Mouse (Mus musculus): ENCODE data around the gene Rbms1. TPM values are rescaled to one million over a fixed set of nuclear protein-coding genes. Genes with fewer than 3 reads are reported as not detected.

Gene Rbms1
- polyA plus RNA-seq, 1 experiment from 2014 or later: 55.6 TPM

- no peaks in the 10 kb centered on the region for H3K9me3 ChIP-seq (ENCODE audit: control insufficient read depth, low read length)
- no peak overlapping the region for H3K27ac ChIP-seq (ENCODE audit: low read depth, low read length)
- H3K4me1 ChIP-seq (ENCODE audit: control insufficient read depth, insufficient read depth, low read length): no peaks in the 10 kb centered on the region
- H3K27me3 ChIP-seq (ENCODE audit: control insufficient read depth, insufficient read depth, low read length): no peaks in the 10 kb centered on the region
- H3K4me3 ChIP-seq (ENCODE audit: low read depth, low read length): no peak overlapping the region
- no peaks in the 10 kb centered on the region for H3K36me3 ChIP-seq (ENCODE audit: control insufficient read depth, insufficient read depth, low read length)
- ATAC-seq (ENCODE audit: low read depth): no peak
- H3K9ac ChIP-seq (replicated peaks; ENCODE audit: low read depth, low read length): no peak overlapping the region
- no peak overlapping the region for H3K4me2 ChIP-seq (ENCODE audit: low read depth, low read length)
- 50% methylated on average over 3 of the region's 3 CpGs for WGBS
Measured at GRCm38 (mm10) chr2:60948241-60948640, 14.8 kb downstream of the Rbms1 start.

GRCm38 (mm10) chr2:60947817-60948216, 15.2 kb downstream of the Rbms1 start:
- Histone ChIP-seq H3K27ac (ENCODE audit: low read depth, low read length) (no peak overlapping the region), H3K4me1 (ENCODE audit: control insufficient read depth, insufficient read depth, low read length) (no peaks in the 10 kb centered on the region), H3K9me3 (ENCODE audit: control insufficient read depth, low read length) (no peaks in the 10 kb centered on the region), H3K36me3 (ENCODE audit: control insufficient read depth, insufficient read depth, low read length) (no peaks in the 10 kb centered on the region), H3K9ac (replicated peaks; ENCODE audit: low read depth, low read length) (no peak overlapping the region), H3K4me2 (ENCODE audit: low read depth, low read length) (no peak overlapping the region), H3K27me3 (ENCODE audit: control insufficient read depth, insufficient read depth, low read length) (no peaks in the 10 kb centered on the region), H3K4me3 (ENCODE audit: low read depth, low read length) (no peak overlapping the region)
- 91% methylated on average over 4 of the region's 4 CpGs for WGBS
- ATAC-seq (ENCODE audit: low read depth): no peak

- H3K4me3 ChIP-seq (ENCODE audit: low read depth, low read length): no peak overlapping the region
- no peak overlapping the region for H3K9ac ChIP-seq (replicated peaks; ENCODE audit: low read depth, low read length)
- no peaks in the 10 kb centered on the region for H3K36me3 ChIP-seq (ENCODE audit: control insufficient read depth, insufficient read depth, low read length)
- 0 out of 2 replicates have a peak, but pooled peaks have one; percentile 45 for ATAC-seq (ENCODE audit: low read depth)
- H3K4me1 ChIP-seq (ENCODE audit: control insufficient read depth, insufficient read depth, low read length): no peaks in the 10 kb centered on the region
- no peak overlapping the region for H3K27ac ChIP-seq (ENCODE audit: low read depth, low read length)
- H3K9me3 ChIP-seq (ENCODE audit: control insufficient read depth, low read length): no peaks in the 10 kb centered on the region
- 52% methylated on average over 8 of the region's 8 CpGs for WGBS
- H3K27me3 ChIP-seq (ENCODE audit: control insufficient read depth, insufficient read depth, low read length): no peaks in the 10 kb centered on the region
- H3K4me2 ChIP-seq (ENCODE audit: low read depth, low read length): no peak overlapping the region; the same call in 1 of the 2 replicates
Measured at GRCm38 (mm10) chr2:60940454-60940961, 22.5 kb downstream of the Rbms1 start.

GRCm38 (mm10) chr2:60939957-60940356, 23.0 kb downstream of the Rbms1 start:
- ATAC-seq (ENCODE audit: low read depth): no peak
- Histone ChIP-seq H3K4me3 (ENCODE audit: low read depth, low read length) (no peak overlapping the region), H3K9me3 (ENCODE audit: control insufficient read depth, low read length) (no peaks in the 10 kb centered on the region), H3K27ac (ENCODE audit: low read depth, low read length) (no peak overlapping the region), H3K4me2 (ENCODE audit: low read depth, low read length) (no peak overlapping the region), H3K9ac (replicated peaks; ENCODE audit: low read depth, low read length) (no peak overlapping the region), H3K4me1 (ENCODE audit: control insufficient read depth, insufficient read depth, low read length) (no peaks in the 10 kb centered on the region), H3K36me3 (ENCODE audit: control insufficient read depth, insufficient read depth, low read length) (no peaks in the 10 kb centered on the region), H3K27me3 (ENCODE audit: control insufficient read depth, insufficient read depth, low read length) (no peaks in the 10 kb centered on the region)
- WGBS: 69% methylated on average over 2 of the region's 2 CpGs

- no peaks in the 10 kb centered on the region for H3K9me3 ChIP-seq (ENCODE audit: control insufficient read depth, low read length)
- H3K9ac ChIP-seq (replicated peaks; ENCODE audit: low read depth, low read length): no peak overlapping the region
- WGBS: 77% methylated on average over 14 of the region's 14 CpGs
- no peak overlapping the region for H3K4me3 ChIP-seq (ENCODE audit: low read depth, low read length)
- H3K4me1 ChIP-seq (ENCODE audit: control insufficient read depth, insufficient read depth, low read length): no peaks in the 10 kb centered on the region
- no peaks in the 10 kb centered on the region for H3K36me3 ChIP-seq (ENCODE audit: control insufficient read depth, insufficient read depth, low read length)
- no peaks in the 10 kb centered on the region for H3K27me3 ChIP-seq (ENCODE audit: control insufficient read depth, insufficient read depth, low read length)
- no peak overlapping the region for H3K27ac ChIP-seq (ENCODE audit: low read depth, low read length)
- H3K4me2 ChIP-seq (ENCODE audit: low read depth, low read length): no peak overlapping the region
- peak; percentile 38; the same call in 1 of the 2 replicates for ATAC-seq (ENCODE audit: low read depth)
Measured at GRCm38 (mm10) chr2:60936910-60937309, 26.1 kb downstream of the Rbms1 start.

- Histone ChIP-seq H3K4me2 (ENCODE audit: low read depth, low read length) (no peak overlapping the region), H3K9me3 (ENCODE audit: control insufficient read depth, low read length) (no peaks in the 10 kb centered on the region), H3K27ac (ENCODE audit: low read depth, low read length) (no peak overlapping the region), H3K27me3 (ENCODE audit: control insufficient read depth, insufficient read depth, low read length) (no peaks in the 10 kb centered on the region), H3K4me3 (ENCODE audit: low read depth, low read length) (no peak overlapping the region), H3K4me1 (ENCODE audit: control insufficient read depth, insufficient read depth, low read length) (no peaks in the 10 kb centered on the region), H3K36me3 (ENCODE audit: control insufficient read depth, insufficient read depth, low read length) (no peaks in the 10 kb centered on the region), H3K9ac (replicated peaks; ENCODE audit: low read depth, low read length) (no peak overlapping the region)
- ATAC-seq (ENCODE audit: low read depth): no peak
- 90% methylated on average over 5 of the region's 5 CpGs for WGBS
Measured at GRCm38 (mm10) chr2:60928948-60929347, 34.0 kb downstream of the Rbms1 start.

- Histone ChIP-seq H3K9me3 (ENCODE audit: control insufficient read depth, low read length) (no peaks in the 10 kb centered on the region), H3K27ac (ENCODE audit: low read depth, low read length) (no peak overlapping the region), H3K4me2 (ENCODE audit: low read depth, low read length) (no peak overlapping the region), H3K27me3 (ENCODE audit: control insufficient read depth, insufficient read depth, low read length) (no peaks in the 10 kb centered on the region), H3K9ac (replicated peaks; ENCODE audit: low read depth, low read length) (no peak overlapping the region), H3K36me3 (ENCODE audit: control insufficient read depth, insufficient read depth, low read length) (no peaks in the 10 kb centered on the region), H3K4me1 (ENCODE audit: control insufficient read depth, insufficient read depth, low read length) (no peaks in the 10 kb centered on the region), H3K4me3 (ENCODE audit: low read depth, low read length) (no peak overlapping the region)
- 87% methylated on average over 8 of the region's 8 CpGs for WGBS
- no peak for ATAC-seq (ENCODE audit: low read depth)
Measured at GRCm38 (mm10) chr2:60927906-60928775, 34.9 kb downstream of the Rbms1 start.

GRCm38 (mm10) chr2:60925063-60925462, 37.9 kb downstream of the Rbms1 start:
- no peaks in the 10 kb centered on the region for H3K4me1 ChIP-seq (ENCODE audit: control insufficient read depth, insufficient read depth, low read length)
- H3K9ac ChIP-seq (replicated peaks; ENCODE audit: low read depth, low read length): no peak overlapping the region
- no peak overlapping the region for H3K27ac ChIP-seq (ENCODE audit: low read depth, low read length)
- no peak overlapping the region for H3K4me3 ChIP-seq (ENCODE audit: low read depth, low read length)
- no peaks in the 10 kb centered on the region for H3K27me3 ChIP-seq (ENCODE audit: control insufficient read depth, insufficient read depth, low read length)
- H3K36me3 ChIP-seq (ENCODE audit: control insufficient read depth, insufficient read depth, low read length): no peaks in the 10 kb centered on the region
- no peaks in the 10 kb centered on the region for H3K9me3 ChIP-seq (ENCODE audit: control insufficient read depth, low read length)
- 74% methylated on average over 5 of the region's 5 CpGs for WGBS
- no peak for ATAC-seq (ENCODE audit: low read depth)
- H3K4me2 ChIP-seq (ENCODE audit: low read depth, low read length): no peak overlapping the region

- Histone ChIP-seq H3K36me3 (ENCODE audit: control insufficient read depth, insufficient read depth, low read length) (no peaks in the 10 kb centered on the region), H3K9me3 (ENCODE audit: control insufficient read depth, low read length) (no peaks in the 10 kb centered on the region), H3K4me1 (ENCODE audit: control insufficient read depth, insufficient read depth, low read length) (no peaks in the 10 kb centered on the region), H3K4me3 (ENCODE audit: low read depth, low read length) (no peak overlapping the region), H3K9ac (replicated peaks; ENCODE audit: low read depth, low read length) (no peak overlapping the region), H3K4me2 (ENCODE audit: low read depth, low read length) (no peak overlapping the region), H3K27ac (ENCODE audit: low read depth, low read length) (no peak overlapping the region), H3K27me3 (ENCODE audit: control insufficient read depth, insufficient read depth, low read length) (no peaks in the 10 kb centered on the region)
- ATAC-seq (ENCODE audit: low read depth): no peak
- WGBS: 87% methylated on average over 11 of the region's 11 CpGs
Measured at GRCm38 (mm10) chr2:60923756-60924544, 39.0 kb downstream of the Rbms1 start.
